Mouse (Mus musculus): Measurements from ENCODE around the gene Bloc1s1. TPM values are rescaled to one million over a fixed set of nuclear protein-coding genes. Genes with fewer than 3 reads are reported as not detected.
A peak's percentile ranks its signal among the peaks of the same experiment; 100 is the strongest.

Bloc1s1 gene
- polyA plus RNA-seq, 1 experiment from 2014 or later: 182 TPM

DNA sequence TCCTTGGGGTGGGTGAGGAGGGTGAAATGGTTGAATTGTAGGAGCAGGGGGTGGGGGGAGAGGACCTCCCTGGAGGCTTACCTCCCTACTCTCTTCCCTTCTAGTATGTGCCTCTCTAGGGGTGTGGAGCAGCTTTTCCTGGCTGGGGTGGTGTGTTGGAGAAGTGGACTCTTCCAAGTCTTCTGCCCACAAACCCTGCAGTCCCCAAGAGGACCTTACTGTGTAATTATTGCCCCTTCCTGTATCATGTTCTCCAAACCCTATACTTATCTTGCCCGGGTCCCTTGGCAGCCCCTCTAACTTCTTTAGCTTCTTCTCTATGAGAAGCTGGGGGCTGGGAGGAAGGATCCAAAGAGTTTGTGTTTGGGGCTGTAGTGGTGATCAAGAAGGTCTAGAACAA lies 27.0 kb downstream of the Bloc1s1 start:
- peak overlapping the region; percentile 32; the same call in 1 of the 2 replicates for H3K4me3 ChIP-seq
- no peaks in the 10 kb centered on the region for H3K36me3 ChIP-seq
- H3K9me3 ChIP-seq (replicated peaks): no peaks in the 10 kb centered on the region
- 48% methylated on average over 1 of the region's 1 CpGs for WGBS
- peaks cover 31% of the 10 kb centered on the region for H3K4me1 ChIP-seq
- H3K27ac ChIP-seq: no peak overlapping the region
- H3K27me3 ChIP-seq (ENCODE audit: low read depth, poor library complexity, severe bottlenecking): peaks cover 31% of the 10 kb centered on the region
- DNase-seq (ENCODE audit: low spot score): no peak

DNA sequence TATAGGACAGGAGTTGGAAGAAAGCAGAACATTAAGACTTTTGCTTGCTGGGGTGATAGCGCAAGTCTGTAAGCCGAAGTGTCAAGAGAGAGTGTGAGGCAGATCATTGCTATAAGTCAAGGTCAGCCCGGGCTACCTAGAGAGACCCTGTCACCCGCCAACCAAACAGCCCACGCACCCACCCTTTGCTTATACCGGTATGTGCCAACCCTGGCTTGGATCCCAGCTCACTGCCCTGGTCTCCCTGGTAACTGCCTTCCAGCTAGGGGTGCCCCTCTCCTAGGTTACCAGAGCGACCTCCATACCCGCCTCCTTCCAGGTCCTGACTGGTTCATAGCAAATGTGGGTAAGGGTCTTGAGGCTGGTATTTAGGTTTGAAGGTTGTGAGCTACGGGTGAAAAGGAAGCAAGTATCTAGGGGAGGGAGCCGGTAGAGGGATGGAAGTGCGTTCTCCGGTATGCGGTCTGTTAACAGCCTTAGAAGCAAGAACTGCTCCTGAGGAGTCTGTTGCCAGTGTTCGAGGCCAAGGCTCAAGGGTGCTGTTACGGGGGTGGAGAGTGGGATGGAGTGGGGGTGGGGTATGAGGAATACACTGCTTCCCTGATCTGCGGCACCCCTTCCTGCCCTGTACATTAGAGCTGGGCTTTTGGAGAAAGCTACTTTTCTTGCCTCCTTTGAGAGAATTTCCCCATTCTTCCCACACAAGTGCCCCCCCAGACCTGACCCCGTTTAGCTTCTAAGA lies 27.7 kb downstream of the Bloc1s1 start:
- DNase-seq (ENCODE audit: low spot score): peak; percentile 41
- H3K27ac ChIP-seq: no peak overlapping the region
- WGBS: 4% methylated on average over 17 of the region's 17 CpGs
- peaks cover 31% of the 10 kb centered on the region for H3K27me3 ChIP-seq (ENCODE audit: low read depth, poor library complexity, severe bottlenecking)
- H3K4me3 ChIP-seq: peak overlapping the region; percentile 32
- H3K4me1 ChIP-seq: peaks cover 31% of the 10 kb centered on the region
- no peaks in the 10 kb centered on the region for H3K9me3 ChIP-seq (replicated peaks)
- H3K36me3 ChIP-seq: no peaks in the 10 kb centered on the region

DNA sequence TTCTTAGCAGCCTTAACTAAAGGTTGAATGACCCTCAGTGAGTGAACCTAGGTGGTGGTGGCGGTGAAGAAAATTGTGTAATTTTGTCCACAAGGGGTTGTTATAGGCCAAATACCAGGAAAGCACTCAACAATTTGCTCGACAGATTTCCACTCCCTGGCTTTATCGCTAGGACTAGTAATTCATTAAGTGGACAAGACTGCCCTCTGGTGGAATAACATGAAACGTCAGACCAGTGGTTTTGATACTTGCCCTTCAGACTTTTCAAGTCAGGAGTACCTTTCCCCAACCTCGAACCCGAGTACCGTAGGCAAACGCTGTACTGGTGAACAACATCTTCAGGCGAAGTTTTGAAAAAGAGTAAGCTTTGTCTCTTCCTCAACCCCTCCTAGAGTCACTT lies 28.4 kb downstream of the Bloc1s1 start:
- WGBS: under 1% methylated on average over 9 of the region's 9 CpGs
- Histone ChIP-seq H3K27me3 (ENCODE audit: low read depth, poor library complexity, severe bottlenecking) (peaks cover 31% of the 10 kb centered on the region), H3K4me3 (peak overlapping the region; percentile 32; the same call in 1 of the 2 replicates)

DNA sequence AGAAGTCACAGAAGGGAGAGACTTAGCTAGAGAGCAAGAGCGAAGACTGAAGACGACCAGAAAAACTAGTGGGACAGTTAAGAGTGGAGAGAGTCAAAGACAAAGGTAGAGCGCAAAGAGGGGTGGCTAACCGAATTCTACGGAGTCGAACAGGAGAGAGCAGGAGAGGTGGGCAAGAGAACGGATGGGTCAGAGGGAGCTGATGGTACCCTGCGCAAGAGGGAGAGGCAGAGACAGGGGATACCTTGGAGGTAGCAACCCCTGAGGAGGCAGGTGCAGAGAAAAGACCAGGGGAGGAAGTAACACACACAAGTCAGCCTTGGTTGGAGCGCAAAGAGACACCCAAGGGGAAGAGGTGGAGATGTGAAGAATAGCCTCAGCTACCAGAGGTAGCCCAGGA lies 31.6 kb downstream of the Bloc1s1 start:
- WGBS: under 1% methylated on average over 9 of the region's 9 CpGs
- peak overlapping the region; percentile 93 for H3K4me3 ChIP-seq
- peaks cover 11% of the 10 kb centered on the region for H3K36me3 ChIP-seq
- peaks cover 57% of the 10 kb centered on the region for H3K4me1 ChIP-seq
- H3K9me3 ChIP-seq (replicated peaks): no peaks in the 10 kb centered on the region
- DNase-seq (ENCODE audit: low spot score): peak; percentile 48
- peaks cover 26% of the 10 kb centered on the region for H3K27me3 ChIP-seq (ENCODE audit: low read depth, poor library complexity, severe bottlenecking)
- H3K27ac ChIP-seq: peak overlapping the region; percentile 95

More for the DNA sequence above, 28.4 kb downstream of the Bloc1s1 start:
- peak; percentile 71 for DNase-seq (ENCODE audit: low spot score)
- no peaks in the 10 kb centered on the region for H3K9me3 ChIP-seq (replicated peaks)
- H3K4me1 ChIP-seq: peaks cover 31% of the 10 kb centered on the region
- H3K36me3 ChIP-seq: no peaks in the 10 kb centered on the region
- H3K27ac ChIP-seq: no peak overlapping the region

DNA sequence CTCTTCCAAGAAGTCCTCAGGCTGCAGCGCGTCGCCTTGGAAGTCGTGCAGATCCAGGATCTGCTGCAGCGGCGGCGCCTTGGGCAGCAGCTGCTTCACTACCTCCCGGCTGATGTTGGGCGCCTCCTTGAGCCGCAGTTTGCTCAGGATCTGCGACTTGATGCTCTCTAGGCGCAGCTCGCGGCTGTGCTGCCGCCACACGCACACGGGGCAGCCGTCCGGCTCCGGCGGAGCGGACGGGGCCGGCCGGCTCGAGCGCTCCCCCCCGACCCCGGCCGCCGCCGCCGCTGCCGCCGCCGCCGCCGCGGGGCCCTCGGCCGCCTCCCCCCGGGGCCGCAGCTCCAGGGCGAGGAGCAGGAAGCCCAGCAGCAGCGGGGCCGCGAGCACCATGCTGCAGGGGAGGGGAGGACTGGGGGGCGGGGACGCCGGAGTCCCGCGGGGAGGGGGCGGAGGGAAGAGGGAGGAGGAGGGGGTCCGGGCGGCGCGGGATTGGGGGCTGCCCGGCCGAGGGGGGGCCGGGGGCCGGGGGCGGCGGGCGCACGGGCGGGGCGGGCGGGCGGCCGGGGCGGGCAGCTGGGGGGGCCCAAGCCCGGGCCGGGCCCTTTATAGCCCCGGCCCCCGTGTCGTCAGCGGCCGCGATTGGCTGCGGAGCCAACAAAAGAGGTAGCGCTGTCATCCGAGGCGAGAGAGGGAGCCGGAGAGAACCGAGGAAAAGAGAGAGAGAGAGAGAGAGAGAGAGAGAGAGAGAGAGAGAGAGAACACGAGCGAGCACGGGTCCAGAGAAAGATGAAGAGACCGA lies 32.3 kb downstream of the Bloc1s1 start, which contains the start of gene Gdf11:
Gdf11 (minus strand) TSS at position 423 of the 799 bp plus-strand sequence.
- peak within 1 kb of the TSS; percentile 93 for H3K4me3 ChIP-seq
- peak; percentile 90 for DNase-seq (ENCODE audit: low spot score)
- under 1% methylated on average over 60 of the region's 89 CpGs for WGBS
- H3K9me3 ChIP-seq (replicated peaks): no peaks in the 10 kb centered on the region
- peaks cover 19% of the 10 kb centered on the region for H3K36me3 ChIP-seq
- H3K27me3 ChIP-seq (ENCODE audit: low read depth, poor library complexity, severe bottlenecking): peaks cover 18% of the 10 kb centered on the region
- H3K27ac ChIP-seq: peak within 1 kb of the TSS; percentile 95
- H3K4me1 ChIP-seq: peaks cover 60% of the 10 kb centered on the region

DNA sequence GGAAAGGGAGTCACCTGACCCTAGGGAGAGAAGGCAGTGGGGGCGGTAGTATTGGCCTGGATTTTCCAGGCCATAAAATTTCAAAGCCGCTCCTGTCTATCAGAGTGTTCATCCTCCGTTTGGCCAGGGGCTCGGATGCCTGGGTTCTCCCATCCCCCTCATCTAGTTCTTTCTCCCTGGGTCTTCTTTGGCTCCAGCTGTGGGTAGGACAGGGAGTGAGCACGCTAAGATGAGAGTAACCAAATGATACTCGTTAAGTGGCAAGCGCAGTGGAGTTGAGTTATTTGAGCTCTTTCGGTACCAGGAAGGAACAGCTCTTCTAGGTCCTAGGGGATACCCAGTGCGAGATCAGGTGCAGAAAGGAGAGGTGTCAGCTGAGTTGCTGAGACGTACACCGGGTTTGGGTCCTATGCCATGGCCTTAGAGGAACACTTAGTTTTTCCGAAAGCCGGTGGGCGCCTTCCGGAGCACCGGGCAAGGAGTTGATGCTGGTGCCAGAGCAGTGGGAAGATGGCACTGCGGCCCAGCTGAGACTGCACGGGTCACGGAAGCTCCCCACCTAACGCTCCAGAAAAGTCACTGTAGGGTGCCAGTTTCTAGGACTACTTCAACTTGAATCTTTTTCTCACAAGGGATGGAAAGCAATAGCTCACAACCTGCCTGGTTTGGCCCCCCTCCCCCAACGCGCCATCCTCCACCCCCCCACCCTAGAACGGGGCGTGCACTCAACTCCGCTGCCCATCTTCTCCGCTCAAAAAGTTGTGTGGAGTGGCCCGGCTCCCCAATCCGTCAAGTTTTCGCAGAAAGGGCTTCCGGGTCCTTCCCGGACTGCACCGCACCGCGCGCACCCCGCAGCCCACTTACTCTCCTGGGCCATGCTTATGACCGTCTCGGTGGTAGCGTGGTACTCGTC lies 33.2 kb downstream of the Bloc1s1 start:
- Histone ChIP-seq H3K9me3 (replicated peaks) (no peaks in the 10 kb centered on the region), H3K27me3 (ENCODE audit: low read depth, poor library complexity, severe bottlenecking) (peaks cover 10% of the 10 kb centered on the region; the same call in 1 of the 2 replicates), H3K27ac (peak overlapping the region; percentile 95), H3K36me3 (peaks cover 27% of the 10 kb centered on the region), H3K4me1 (peaks cover 59% of the 10 kb centered on the region), H3K4me3 (peak overlapping the region; percentile 93)
- peak; percentile 53 for DNase-seq (ENCODE audit: low spot score)
- under 1% methylated on average over 40 of the region's 40 CpGs for WGBS

DNA sequence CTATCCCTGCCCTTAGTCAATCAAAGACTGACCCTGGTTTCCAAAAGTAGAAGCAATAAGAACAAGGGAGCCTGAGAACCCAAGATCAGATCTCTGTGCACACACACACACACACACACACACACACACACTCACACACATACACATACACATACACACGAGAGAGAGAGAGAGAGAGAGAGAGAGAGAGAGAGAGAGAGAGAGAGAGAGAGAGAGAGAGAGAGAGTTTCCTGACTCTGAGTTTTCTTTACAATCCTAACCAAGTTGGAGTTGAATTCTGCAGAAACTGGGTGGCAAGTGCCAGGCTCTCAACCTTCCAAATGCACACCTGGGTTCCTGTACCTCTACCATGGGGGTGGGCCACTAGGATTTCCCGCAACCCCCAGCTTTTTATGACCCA lies 34.0 kb downstream of the Bloc1s1 start:
- peak overlapping the region; percentile 95 for H3K27ac ChIP-seq
- no peaks in the 10 kb centered on the region for H3K9me3 ChIP-seq (replicated peaks)
- DNase-seq (ENCODE audit: low spot score): no peak
- H3K4me3 ChIP-seq: peak overlapping the region; percentile 93
- H3K4me1 ChIP-seq: peaks cover 54% of the 10 kb centered on the region
- 0% methylated on average over 1 of the region's 2 CpGs for WGBS
- peaks cover 35% of the 10 kb centered on the region for H3K36me3 ChIP-seq
- peaks cover 10% of the 10 kb centered on the region; the same call in 1 of the 2 replicates for H3K27me3 ChIP-seq (ENCODE audit: low read depth, poor library complexity, severe bottlenecking)

DNA sequence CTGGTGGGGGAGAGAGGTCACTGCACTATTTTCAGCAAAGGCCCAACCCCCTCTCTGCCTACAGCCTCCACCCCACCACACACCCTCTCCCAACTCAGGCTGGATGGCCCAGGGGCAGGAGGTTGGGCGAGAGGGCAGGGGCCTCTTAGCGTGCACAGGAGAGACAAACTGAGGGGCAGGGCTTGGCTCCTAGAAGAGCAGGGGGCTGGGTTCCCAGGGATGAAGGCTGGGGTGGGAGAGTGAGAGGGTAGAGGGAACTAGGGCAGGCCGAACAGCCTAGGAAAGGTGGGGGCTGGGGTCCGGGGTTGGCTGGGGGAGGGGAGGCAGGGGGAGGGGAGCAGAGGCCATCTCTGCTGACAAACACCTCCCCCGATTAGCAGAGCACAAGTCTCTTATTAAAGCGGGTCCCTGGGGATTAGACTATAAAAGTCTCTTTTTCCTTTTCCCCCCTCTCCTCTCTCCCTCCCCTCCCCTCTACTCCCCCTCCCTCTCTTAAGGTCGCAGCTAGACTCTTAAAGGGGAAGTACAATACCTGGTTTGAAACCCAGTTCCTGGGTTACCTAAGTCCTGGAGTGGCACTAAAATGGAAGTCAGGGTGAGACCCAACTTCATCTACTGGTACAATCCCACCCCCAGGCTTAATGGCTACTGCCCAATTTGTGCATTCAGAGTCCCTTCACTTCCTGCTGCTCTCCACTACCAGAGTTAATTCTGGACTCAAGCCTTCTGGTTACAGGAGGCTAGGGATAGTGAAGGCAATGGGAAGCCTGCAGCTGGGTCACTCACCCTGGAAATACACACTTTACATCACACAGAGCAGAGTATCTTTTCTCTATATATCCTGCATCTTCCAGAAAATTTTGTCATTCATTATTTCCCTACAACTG lies 34.7 kb downstream of the Bloc1s1 start:
- Histone ChIP-seq H3K9me3 (replicated peaks) (no peaks in the 10 kb centered on the region), H3K4me3 (peak overlapping the region; percentile 93), H3K27me3 (ENCODE audit: low read depth, poor library complexity, severe bottlenecking) (peaks cover 7% of the 10 kb centered on the region; the same call in 1 of the 2 replicates), H3K4me1 (peaks cover 53% of the 10 kb centered on the region), H3K36me3 (peaks cover 42% of the 10 kb centered on the region), H3K27ac (peak overlapping the region; percentile 95)
- WGBS: 0% methylated on average over 7 of the region's 7 CpGs
- peak; percentile 89 for DNase-seq (ENCODE audit: low spot score)

DNA sequence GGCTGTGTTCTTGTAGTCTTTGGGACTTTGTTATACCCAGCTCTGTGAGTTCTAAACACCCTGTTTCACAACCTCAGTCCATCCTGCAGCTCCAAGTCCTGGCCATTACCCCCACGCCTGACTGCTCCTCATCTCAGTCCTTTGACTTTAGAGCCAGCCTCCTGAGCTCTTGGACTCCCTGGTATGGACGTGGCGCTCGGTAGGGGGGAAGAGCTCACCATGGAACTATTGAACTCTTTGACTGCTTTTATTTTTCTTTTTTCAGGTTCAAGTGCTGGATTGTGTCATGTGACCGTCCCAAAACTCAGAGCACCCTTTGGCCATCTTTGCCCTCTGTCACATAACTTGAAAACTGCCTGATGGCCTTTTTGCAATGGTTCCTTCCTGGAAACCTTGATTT lies 41.8 kb downstream of the Bloc1s1 start:
- DNase-seq (ENCODE audit: low spot score): peak; percentile 29
- 91% methylated on average over 5 of the region's 5 CpGs for WGBS

DNA sequence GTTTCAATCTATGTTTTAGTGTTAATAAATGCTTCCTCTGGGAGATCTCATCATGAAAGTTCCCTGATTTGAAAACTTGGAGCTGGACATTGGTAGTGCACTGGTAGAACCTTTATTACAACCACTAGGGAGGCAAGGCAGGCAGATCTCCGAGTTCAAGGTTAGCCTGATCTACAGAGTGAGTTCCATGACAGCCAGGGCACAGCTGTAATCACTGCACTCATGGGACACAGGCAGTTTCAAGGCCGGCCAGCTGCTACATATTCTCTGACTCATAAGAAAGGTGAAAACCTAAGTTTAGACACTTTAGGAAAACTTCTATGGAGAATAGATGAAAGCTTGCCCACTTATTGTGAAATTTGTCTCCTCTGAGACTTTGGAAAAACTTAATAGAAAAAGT lies 45.0 kb downstream of the Bloc1s1 start:
- no peaks in the 10 kb centered on the region for H3K4me1 ChIP-seq
- H3K4me3 ChIP-seq: no peak overlapping the region
- H3K27ac ChIP-seq: no peak overlapping the region
- WGBS: 86% methylated on average over 2 of the region's 2 CpGs
- peaks cover 93% of the 10 kb centered on the region for H3K36me3 ChIP-seq
- no peaks in the 10 kb centered on the region for H3K9me3 ChIP-seq (replicated peaks)
- H3K27me3 ChIP-seq (ENCODE audit: low read depth, poor library complexity, severe bottlenecking): no peaks in the 10 kb centered on the region
- DNase-seq (ENCODE audit: low spot score): no peak

More for the DNA sequence above, 41.8 kb downstream of the Bloc1s1 start:
- H3K4me1 ChIP-seq: peaks cover 13% of the 10 kb centered on the region
- no peak overlapping the region for H3K4me3 ChIP-seq
- no peaks in the 10 kb centered on the region for H3K27me3 ChIP-seq (ENCODE audit: low read depth, poor library complexity, severe bottlenecking)
- H3K27ac ChIP-seq: no peak overlapping the region
- no peaks in the 10 kb centered on the region for H3K9me3 ChIP-seq (replicated peaks)
- peaks cover 94% of the 10 kb centered on the region for H3K36me3 ChIP-seq

DNA sequence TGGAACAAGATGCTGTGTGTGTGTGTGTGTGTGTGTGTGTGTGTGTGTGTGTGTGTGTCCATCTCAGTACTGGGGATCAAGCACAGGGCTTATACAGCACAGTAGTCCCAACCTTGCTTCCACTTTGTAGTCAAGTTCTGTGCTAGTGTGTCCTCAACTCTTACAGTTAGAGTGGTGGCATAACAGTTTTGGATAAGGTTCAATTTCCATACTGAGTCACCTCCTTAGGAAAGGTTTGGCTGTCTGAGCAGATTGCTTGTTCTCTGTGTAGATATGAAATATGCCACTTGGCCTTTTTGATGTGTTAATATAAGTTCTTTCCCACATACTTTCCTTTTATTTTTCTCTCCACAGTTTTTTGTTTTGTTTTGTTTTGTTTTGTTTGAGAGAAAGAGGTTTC lies 45.5 kb downstream of the Bloc1s1 start:
- H3K27me3 ChIP-seq (ENCODE audit: low read depth, poor library complexity, severe bottlenecking): no peaks in the 10 kb centered on the region
- DNase-seq (ENCODE audit: low spot score): no peak
- H3K27ac ChIP-seq: no peak overlapping the region
- no peaks in the 10 kb centered on the region for H3K4me1 ChIP-seq
- no peak overlapping the region for H3K4me3 ChIP-seq
- no peaks in the 10 kb centered on the region for H3K9me3 ChIP-seq (replicated peaks)
- peaks cover 93% of the 10 kb centered on the region for H3K36me3 ChIP-seq
